Mouse (Mus musculus): ENCODE measurements around the gene Ythdc1. TPM values are rescaled to one million over a fixed set of nuclear protein-coding genes. Genes with fewer than 3 reads are reported as not detected.
"Not testable (repeated sequence)": the region's sequence is repeated elsewhere in the genome, so short reads cannot be mapped to it uniquely, and the experiment has no call there.

The Ythdc1 gene
- polyA plus RNA-seq, 1 experiment, result 6.3 TPM

- no peak overlapping the region for H3K4me3 ChIP-seq (ENCODE audit: low read depth, low read length)
- no peak overlapping the region for H3K27ac ChIP-seq (ENCODE audit: insufficient read depth, low read depth, low read length)
- H3K27me3 ChIP-seq (ENCODE audit: control insufficient read depth, insufficient read depth, low read length), result no peaks in the 10 kb centered on the region
- 64% methylated on average over 1 of the region's 1 CpGs for WGBS
- H3K36me3 ChIP-seq (ENCODE audit: control insufficient read depth, insufficient read depth, low read length), result no peaks in the 10 kb centered on the region
- no peak for TF ChIP-seq CTCF (IDR thresholded peaks at IDR 0.05; ENCODE audit: extremely low read depth, insufficient read length, insufficient replicate concordance, low read depth, low read length)
- no peak for TF ChIP-seq POLR2A (IDR thresholded peaks at IDR 0.05; ENCODE audit: low read depth, low read length)
- no peaks in the 10 kb centered on the region for H3K4me1 ChIP-seq (ENCODE audit: control insufficient read depth, insufficient read depth, insufficient read length, low read length)
These were observed 17.2 kb upstream of the Ythdc1 start for GRCm38 (mm10) chr5:86786798-86787197.

DNA sequence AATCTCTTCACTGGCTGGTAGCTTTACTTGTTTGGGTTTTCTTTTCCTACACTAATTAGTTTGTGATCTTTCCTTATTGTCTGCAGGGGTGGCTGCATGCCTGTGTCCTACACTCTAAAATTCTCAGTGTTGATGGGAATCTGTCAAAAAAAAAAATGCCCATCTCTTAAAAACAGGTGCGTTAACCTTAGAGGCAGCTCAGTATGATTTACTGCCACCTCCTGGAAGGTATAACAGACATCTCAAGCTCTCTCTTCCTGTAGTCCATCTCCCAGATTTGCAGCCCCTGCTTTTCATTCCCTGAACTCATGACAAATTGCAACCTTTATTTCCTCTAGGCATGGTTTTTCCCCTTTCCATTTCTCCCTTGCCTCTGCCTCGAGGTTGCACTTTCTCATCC is 14.1 kb upstream of the Ythdc1 start:
- Histone ChIP-seq H3K27me3 (ENCODE audit: control insufficient read depth, insufficient read depth, low read length) (no peaks in the 10 kb centered on the region), H3K36me3 (ENCODE audit: control insufficient read depth, insufficient read depth, low read length) (no peaks in the 10 kb centered on the region), H3K27ac (ENCODE audit: insufficient read depth, low read depth, low read length) (no peak overlapping the region), H3K4me3 (ENCODE audit: low read depth, low read length) (no peak overlapping the region), H3K4me1 (ENCODE audit: control insufficient read depth, insufficient read depth, insufficient read length, low read length) (no peaks in the 10 kb centered on the region)
- TF ChIP-seq POLR2A (IDR thresholded peaks at IDR 0.05; ENCODE audit: low read depth, low read length) (no peak), CTCF (IDR thresholded peaks at IDR 0.05; ENCODE audit: extremely low read depth, insufficient read length, insufficient replicate concordance, low read depth, low read length) (no peak)
- WGBS, result 33% methylated on average over 2 of the region's 2 CpGs

GRCm38 (mm10) chr5:86792249-86792648 is 11.8 kb upstream of the Ythdc1 start:
- no peak overlapping the region for H3K27ac ChIP-seq (ENCODE audit: insufficient read depth, low read depth, low read length)
- 41% methylated on average over 4 of the region's 4 CpGs for WGBS
- TF ChIP-seq CTCF (IDR thresholded peaks at IDR 0.05; ENCODE audit: extremely low read depth, insufficient read length, insufficient replicate concordance, low read depth, low read length) (no peak), POLR2A (IDR thresholded peaks at IDR 0.05; ENCODE audit: low read depth, low read length) (no peak)
- H3K4me1 ChIP-seq (ENCODE audit: control insufficient read depth, insufficient read depth, insufficient read length, low read length), result no peaks in the 10 kb centered on the region
- no peaks in the 10 kb centered on the region for H3K27me3 ChIP-seq (ENCODE audit: control insufficient read depth, insufficient read depth, low read length)
- H3K36me3 ChIP-seq (ENCODE audit: control insufficient read depth, insufficient read depth, low read length), result no peaks in the 10 kb centered on the region
- no peak overlapping the region for H3K4me3 ChIP-seq (ENCODE audit: low read depth, low read length)

DNA sequence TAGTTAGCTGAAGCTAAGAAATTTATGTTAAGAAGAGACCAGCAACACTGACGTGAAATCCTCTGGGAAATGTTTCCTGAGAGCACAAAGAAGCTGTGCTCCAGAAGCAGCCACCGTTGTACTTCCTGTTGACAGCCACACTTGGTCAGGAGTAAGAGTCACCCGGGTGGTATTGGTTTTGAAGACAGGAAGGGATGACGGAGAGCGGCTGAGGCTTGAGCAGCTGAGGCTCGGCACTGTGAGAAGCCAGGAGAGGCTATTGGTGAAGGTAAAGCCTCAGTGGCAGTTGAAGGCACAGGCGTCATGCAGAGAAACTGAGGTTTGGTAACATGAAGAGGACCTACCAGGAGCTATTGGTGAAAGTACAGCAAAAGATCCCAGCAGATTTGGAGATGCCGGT is 11.2 kb upstream of the Ythdc1 start:
- Histone ChIP-seq H3K4me1 (ENCODE audit: control insufficient read depth, insufficient read depth, insufficient read length, low read length) (no peaks in the 10 kb centered on the region), H3K4me3 (ENCODE audit: low read depth, low read length) (no peak overlapping the region), H3K27ac (ENCODE audit: insufficient read depth, low read depth, low read length) (no peak overlapping the region), H3K36me3 (ENCODE audit: control insufficient read depth, insufficient read depth, low read length) (no peaks in the 10 kb centered on the region), H3K27me3 (ENCODE audit: control insufficient read depth, insufficient read depth, low read length) (no peaks in the 10 kb centered on the region)
- WGBS, result 68% methylated on average over 8 of the region's 8 CpGs
- TF ChIP-seq CTCF (IDR thresholded peaks at IDR 0.05; ENCODE audit: extremely low read depth, insufficient read length, insufficient replicate concordance, low read depth, low read length) (no peak), POLR2A (IDR thresholded peaks at IDR 0.05; ENCODE audit: low read depth, low read length) (no peak)

DNA sequence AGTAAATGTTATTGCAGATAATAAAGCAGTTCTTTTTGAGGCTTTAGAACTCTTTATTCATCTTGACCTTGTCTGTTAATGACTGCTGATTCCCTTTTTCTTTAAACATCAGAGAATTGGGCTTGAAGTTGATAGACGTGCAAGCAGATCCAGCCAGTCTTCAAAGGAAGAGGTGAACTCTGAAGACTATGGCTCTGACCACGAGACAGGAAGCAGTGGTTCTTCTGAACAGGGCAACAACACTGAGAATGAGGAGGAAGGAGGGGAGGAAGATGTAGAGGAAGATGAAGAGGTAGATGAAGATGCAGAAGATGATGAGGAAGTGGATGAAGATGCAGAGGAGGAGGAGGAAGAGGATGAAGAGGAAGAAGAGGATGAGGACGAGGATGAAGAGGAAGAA is 12.8 kb downstream of the Ythdc1 start:
- Histone ChIP-seq H3K4me1 (ENCODE audit: control insufficient read depth, insufficient read depth, insufficient read length, low read length) (no peaks in the 10 kb centered on the region), H3K27ac (ENCODE audit: insufficient read depth, low read depth, low read length) (no peak overlapping the region), H3K27me3 (ENCODE audit: control insufficient read depth, insufficient read depth, low read length) (no peaks in the 10 kb centered on the region), H3K36me3 (ENCODE audit: control insufficient read depth, insufficient read depth, low read length) (peaks cover 26% of the 10 kb centered on the region), H3K4me3 (ENCODE audit: low read depth, low read length) (no peak overlapping the region)
- TF ChIP-seq CTCF (IDR thresholded peaks at IDR 0.05; ENCODE audit: extremely low read depth, insufficient read length, insufficient replicate concordance, low read depth, low read length), result no peak
- no peak for TF ChIP-seq POLR2A (IDR thresholded peaks at IDR 0.05; ENCODE audit: low read depth, low read length)
- 72% methylated on average over 3 of the region's 3 CpGs for WGBS

DNA sequence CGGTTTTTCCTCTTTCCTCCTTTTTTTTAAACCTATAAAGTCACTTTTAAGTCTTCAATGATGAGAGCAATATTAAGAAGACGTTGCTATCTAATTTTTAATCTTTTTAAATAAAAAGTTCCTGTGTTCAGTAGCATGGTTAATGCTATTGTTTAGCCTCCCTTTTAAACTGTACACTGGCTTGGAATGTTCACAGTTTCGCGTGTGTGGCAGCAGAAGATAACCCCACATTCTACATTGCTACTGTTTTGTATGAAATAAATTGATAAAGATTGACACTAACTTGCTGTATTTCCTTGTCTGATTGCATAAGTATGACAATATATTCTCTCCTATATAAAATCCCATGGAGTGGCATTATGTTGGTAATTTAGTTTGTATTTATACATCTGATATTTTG is 32.4 kb downstream of the Ythdc1 start:
- H3K4me3 ChIP-seq (ENCODE audit: low read depth, low read length); H3K27me3 ChIP-seq (ENCODE audit: control insufficient read depth, insufficient read depth, low read length); H3K27ac ChIP-seq (ENCODE audit: insufficient read depth, low read depth, low read length); H3K4me1 ChIP-seq (ENCODE audit: control insufficient read depth, insufficient read depth, insufficient read length, low read length): not testable (repeated sequence)
- H3K36me3 ChIP-seq (ENCODE audit: control insufficient read depth, insufficient read depth, low read length), result peaks cover 18% of the 10 kb centered on the region
- 88% methylated on average over 4 of the region's 4 CpGs for WGBS

- WGBS, result 64% methylated on average over 1 of the region's 1 CpGs
- TF ChIP-seq POLR2A (IDR thresholded peaks at IDR 0.05; ENCODE audit: low read depth, low read length), result no peak
These were observed 34.1 kb downstream of the Ythdc1 start for GRCm38 (mm10) chr5:86838110-86838509.

GRCm38 (mm10) chr5:86839472-86839871 is 35.5 kb downstream of the Ythdc1 start:
- H3K27ac ChIP-seq (ENCODE audit: insufficient read depth, low read depth, low read length), result no peak overlapping the region
- H3K4me1 ChIP-seq (ENCODE audit: control insufficient read depth, insufficient read depth, insufficient read length, low read length), result no peaks in the 10 kb centered on the region
- H3K36me3 ChIP-seq (ENCODE audit: control insufficient read depth, insufficient read depth, low read length), result peaks cover 13% of the 10 kb centered on the region
- no peaks in the 10 kb centered on the region for H3K27me3 ChIP-seq (ENCODE audit: control insufficient read depth, insufficient read depth, low read length)
- 74% methylated on average over 1 of the region's 1 CpGs for WGBS
- no peak for TF ChIP-seq POLR2A (IDR thresholded peaks at IDR 0.05; ENCODE audit: low read depth, low read length)
- TF ChIP-seq CTCF (IDR thresholded peaks at IDR 0.05; ENCODE audit: extremely low read depth, insufficient read length, insufficient replicate concordance, low read depth, low read length), result no peak
- H3K4me3 ChIP-seq (ENCODE audit: low read depth, low read length), result no peak overlapping the region

More at GRCm38 (mm10) chr5:86838110-86838509, 34.1 kb downstream of the Ythdc1 start:
- Histone ChIP-seq H3K27ac (ENCODE audit: insufficient read depth, low read depth, low read length) (no peak overlapping the region), H3K4me1 (ENCODE audit: control insufficient read depth, insufficient read depth, insufficient read length, low read length) (no peaks in the 10 kb centered on the region), H3K27me3 (ENCODE audit: control insufficient read depth, insufficient read depth, low read length) (no peaks in the 10 kb centered on the region), H3K4me3 (ENCODE audit: low read depth, low read length) (no peak overlapping the region), H3K36me3 (ENCODE audit: control insufficient read depth, insufficient read depth, low read length) (peaks cover 15% of the 10 kb centered on the region)

All from small intestine, adult 2 months (tissue).